Mouse (Mus musculus): ENCODE measurements around the gene Ccr10. TPM values are rescaled to one million over a fixed set of nuclear protein-coding genes. Genes with fewer than 3 reads are reported as not detected.

Gene Ccr10
- polyA plus RNA-seq, 1 experiment from 2014 or later: 0.24 TPM

DNA sequence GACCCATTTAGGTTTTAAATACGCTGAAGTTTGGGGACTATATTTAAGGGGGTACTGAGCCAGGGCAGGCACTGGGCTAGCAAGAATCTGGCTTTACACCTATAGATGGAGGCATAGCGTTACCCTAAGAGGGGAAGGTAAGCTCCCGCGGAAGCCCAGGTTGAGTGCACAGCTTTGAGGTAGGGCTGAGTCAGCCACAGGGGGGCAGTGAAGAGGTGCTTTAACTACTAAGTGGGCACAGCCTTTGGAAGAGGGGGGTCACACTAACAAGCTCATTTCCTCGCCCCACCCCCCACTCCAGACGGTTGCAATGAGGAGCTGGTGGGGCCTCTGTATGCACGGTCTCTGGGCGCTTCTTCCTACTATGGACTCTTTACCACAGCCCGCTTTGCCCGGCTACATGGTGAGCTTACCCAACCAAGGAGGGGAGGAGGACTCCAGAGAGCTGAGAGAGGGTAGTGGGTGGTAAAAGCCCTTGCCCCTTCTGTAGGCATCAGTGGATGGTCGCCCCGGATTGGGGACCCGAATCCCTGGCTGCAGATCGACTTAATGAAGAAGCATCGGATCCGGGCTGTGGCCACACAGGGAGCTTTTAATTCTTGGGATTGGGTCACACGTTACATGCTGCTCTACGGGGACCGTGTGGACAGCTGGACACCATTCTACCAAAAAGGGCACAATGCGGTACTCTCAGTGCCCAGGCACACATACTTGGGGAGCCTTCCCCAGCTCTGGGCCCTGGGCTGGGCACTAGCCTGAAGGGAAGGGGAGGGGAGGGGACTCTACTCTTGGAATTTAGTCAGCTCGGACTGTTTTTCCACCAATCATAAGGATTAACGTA lies 1.9 kb upstream of the Ccr10 start:
- peaks cover 46% of the 10 kb centered on the region for H3K27me3 ChIP-seq
- H3K36me3 ChIP-seq: no peaks in the 10 kb centered on the region
- H3K9me3 ChIP-seq (replicated peaks): no peaks in the 10 kb centered on the region
- H3K4me3 ChIP-seq (replicated peaks): peak overlapping the region; percentile 32; the same call in 1 of the 2 replicates
- peaks cover 60% of the 10 kb centered on the region for H3K4me1 ChIP-seq
- H3K9ac ChIP-seq: no peak overlapping the region
- peak overlapping the region; percentile 50; the same call in 1 of the 2 replicates for H3K4me2 ChIP-seq (replicated peaks)
- WGBS: 27% methylated on average over 22 of the region's 22 CpGs
- no peak for ATAC-seq (ENCODE audit: insufficient number of reproducible peaks, low FRiP score, low TSS enrichment, low read depth)
- H3K27ac ChIP-seq (replicated peaks): no peak overlapping the region

- Histone ChIP-seq H3K36me3 (no peaks in the 10 kb centered on the region), H3K4me1 (peaks cover 66% of the 10 kb centered on the region), H3K27ac (replicated peaks) (no peak overlapping the region), H3K27me3 (peaks cover 46% of the 10 kb centered on the region), H3K9me3 (replicated peaks) (no peaks in the 10 kb centered on the region), H3K9ac (no peak overlapping the region), H3K4me2 (replicated peaks) (peak overlapping the region; percentile 50), H3K4me3 (replicated peaks) (peak overlapping the region; percentile 32)
- WGBS: under 1% methylated on average over 25 of the region's 25 CpGs
- no peak for ATAC-seq (ENCODE audit: insufficient number of reproducible peaks, low FRiP score, low TSS enrichment, low read depth)
These were observed 961 bp upstream of the Ccr10 start for GRCm38 (mm10) chr11:101176117-101176691.

DNA sequence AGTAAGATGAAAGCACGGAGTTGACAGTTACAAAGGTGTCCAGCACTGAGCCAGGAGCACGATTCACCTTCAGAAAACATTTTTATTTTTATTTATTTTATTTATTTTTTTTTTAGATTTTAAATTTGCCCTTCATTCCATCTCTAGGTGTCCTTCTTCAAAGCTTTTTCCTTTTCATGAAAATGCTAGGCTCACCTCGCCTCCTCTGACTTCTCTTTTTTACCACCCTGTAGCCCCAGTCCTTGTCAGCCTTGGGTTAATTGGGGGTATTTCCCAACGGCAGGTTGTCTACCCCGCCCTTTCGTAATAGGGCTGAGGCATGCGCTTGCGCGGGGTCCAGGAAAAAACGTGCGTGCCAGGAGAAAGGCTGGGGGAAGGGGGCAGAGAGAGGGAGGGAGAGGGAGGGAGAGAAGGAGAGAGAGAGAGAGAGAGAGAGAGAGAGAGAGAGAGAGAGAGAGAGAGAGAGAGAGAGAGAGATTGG lies 433 bp upstream of the Ccr10 start:
- Histone ChIP-seq H3K4me2 (replicated peaks) (peak overlapping the region; percentile 82), H3K27ac (replicated peaks) (no peak overlapping the region), H3K4me1 (peaks cover 66% of the 10 kb centered on the region), H3K27me3 (peaks cover 46% of the 10 kb centered on the region), H3K4me3 (replicated peaks) (peak overlapping the region; percentile 32), H3K36me3 (no peaks in the 10 kb centered on the region), H3K9ac (no peak overlapping the region), H3K9me3 (replicated peaks) (no peaks in the 10 kb centered on the region)
- no peak for ATAC-seq (ENCODE audit: insufficient number of reproducible peaks, low FRiP score, low TSS enrichment, low read depth)
- WGBS: 8% methylated on average over 11 of the region's 11 CpGs

- H3K27me3 ChIP-seq: peaks cover 45% of the 10 kb centered on the region
- 29% methylated on average over 9 of the region's 9 CpGs for WGBS
- H3K9ac ChIP-seq: peak overlapping the region; percentile 33
- H3K4me3 ChIP-seq (replicated peaks): peak overlapping the region; percentile 42
- no peak for ATAC-seq (ENCODE audit: insufficient number of reproducible peaks, low FRiP score, low TSS enrichment, low read depth)
- peak overlapping the region; percentile 82; the same call in 1 of the 2 replicates for H3K27ac ChIP-seq (replicated peaks)
- H3K4me1 ChIP-seq: peaks cover 76% of the 10 kb centered on the region
- no peaks in the 10 kb centered on the region for H3K36me3 ChIP-seq
- H3K4me2 ChIP-seq (replicated peaks): peak overlapping the region; percentile 82
- no peaks in the 10 kb centered on the region for H3K9me3 ChIP-seq (replicated peaks)
These were observed 876 bp downstream of the Ccr10 start for GRCm38 (mm10) chr11:101174389-101174745.

GRCm38 (mm10) chr11:101173631-101174388 lies 1.4 kb downstream of the Ccr10 start:
- H3K9me3 ChIP-seq (replicated peaks): no peaks in the 10 kb centered on the region
- H3K9ac ChIP-seq: peak overlapping the region; percentile 33
- H3K27me3 ChIP-seq: peaks cover 42% of the 10 kb centered on the region
- peak overlapping the region; percentile 82 for H3K4me2 ChIP-seq (replicated peaks)
- H3K27ac ChIP-seq (replicated peaks): peak overlapping the region; percentile 82
- H3K36me3 ChIP-seq: no peaks in the 10 kb centered on the region
- peaks cover 82% of the 10 kb centered on the region for H3K4me1 ChIP-seq
- 2% methylated on average over 61 of the region's 61 CpGs for WGBS
- peak overlapping the region; percentile 42 for H3K4me3 ChIP-seq (replicated peaks)
- 0 out of 2 replicates have a peak, but pooled peaks have one; percentile 25 for ATAC-seq (ENCODE audit: insufficient number of reproducible peaks, low FRiP score, low TSS enrichment, low read depth)

GRCm38 (mm10) chr11:101173112-101173511 lies 2.1 kb downstream of the Ccr10 start:
- no peak overlapping the region for H3K9ac ChIP-seq
- peak overlapping the region; percentile 42 for H3K4me3 ChIP-seq (replicated peaks)
- WGBS: 10% methylated on average over 11 of the region's 11 CpGs
- H3K4me1 ChIP-seq: peaks cover 82% of the 10 kb centered on the region
- no peak for ATAC-seq (ENCODE audit: insufficient number of reproducible peaks, low FRiP score, low TSS enrichment, low read depth)
- H3K27ac ChIP-seq (replicated peaks): peak overlapping the region; percentile 82
- no peaks in the 10 kb centered on the region for H3K9me3 ChIP-seq (replicated peaks)
- H3K36me3 ChIP-seq: no peaks in the 10 kb centered on the region; the same call in 1 of the 2 replicates
- peaks cover 42% of the 10 kb centered on the region for H3K27me3 ChIP-seq
- H3K4me2 ChIP-seq (replicated peaks): peak overlapping the region; percentile 82

- H3K36me3 ChIP-seq: peaks cover 4% of the 10 kb centered on the region
- WGBS: 11% methylated on average over 5 of the region's 5 CpGs
- peaks cover 80% of the 10 kb centered on the region for H3K4me1 ChIP-seq
These were observed 2.8 kb downstream of the Ccr10 start for GRCm38 (mm10) chr11:101172434-101172815.

DNA sequence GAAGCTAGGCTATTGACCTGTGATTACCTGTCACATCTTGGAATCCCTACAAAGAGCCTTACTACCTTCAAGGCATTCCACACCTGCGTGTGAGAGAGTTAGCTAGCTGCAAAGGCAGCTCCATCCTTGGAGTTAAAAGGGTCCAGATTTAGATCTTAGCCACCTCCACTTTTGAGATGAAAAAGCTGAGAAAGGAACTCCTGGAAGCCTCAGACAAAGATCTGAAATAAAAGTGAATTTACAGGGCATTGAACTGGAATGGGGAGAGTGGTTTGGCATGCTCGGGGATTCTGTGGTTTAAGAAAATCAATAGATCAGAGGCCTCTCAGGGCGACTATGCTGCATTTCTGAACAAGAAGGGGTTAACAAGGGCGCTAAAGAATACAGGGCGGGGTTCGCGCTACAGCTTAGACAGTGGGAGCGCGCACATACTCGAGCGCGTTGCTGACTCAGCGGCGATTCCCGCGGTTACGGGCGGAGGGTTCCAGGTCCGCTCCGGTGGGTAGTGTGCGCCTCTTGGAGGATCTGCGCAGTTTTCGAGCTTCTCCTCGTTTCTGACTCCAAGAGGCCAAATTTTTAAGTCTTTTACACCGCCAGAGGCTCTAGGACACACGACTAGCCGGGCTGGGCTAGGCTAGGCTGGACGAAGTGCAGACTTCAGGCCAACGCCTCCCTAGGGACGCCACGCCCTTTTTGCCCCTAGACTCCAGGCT lies 3.4 kb downstream of the Ccr10 start:
- peak overlapping the region; percentile 58 for H3K4me3 ChIP-seq (replicated peaks)
- under 1% methylated on average over 31 of the region's 31 CpGs for WGBS
- peak overlapping the region; percentile 39 for H3K9ac ChIP-seq
- H3K4me1 ChIP-seq: peaks cover 80% of the 10 kb centered on the region
- peaks cover 42% of the 10 kb centered on the region for H3K27me3 ChIP-seq
- peak overlapping the region; percentile 82 for H3K4me2 ChIP-seq (replicated peaks)
- peaks cover 10% of the 10 kb centered on the region for H3K36me3 ChIP-seq
- ATAC-seq (ENCODE audit: insufficient number of reproducible peaks, low FRiP score, low TSS enrichment, low read depth): peak; percentile 74
- H3K27ac ChIP-seq (replicated peaks): peak overlapping the region; percentile 95
- H3K9me3 ChIP-seq (replicated peaks): no peaks in the 10 kb centered on the region

More at GRCm38 (mm10) chr11:101172434-101172815, 2.8 kb downstream of the Ccr10 start:
- H3K27ac ChIP-seq (replicated peaks): peak overlapping the region; percentile 95
- H3K4me2 ChIP-seq (replicated peaks): peak overlapping the region; percentile 82
- no peak for ATAC-seq (ENCODE audit: insufficient number of reproducible peaks, low FRiP score, low TSS enrichment, low read depth)
- H3K4me3 ChIP-seq (replicated peaks): peak overlapping the region; percentile 58
- H3K27me3 ChIP-seq: peaks cover 42% of the 10 kb centered on the region
- peak overlapping the region; percentile 39 for H3K9ac ChIP-seq
- no peaks in the 10 kb centered on the region for H3K9me3 ChIP-seq (replicated peaks)

GRCm38 (mm10) chr11:101170811-101171610 lies 4.2 kb downstream of the Ccr10 start, which contains the start of gene Plekhh3:
Plekhh3 (minus strand) TSS chr11:101171351.
- WGBS: under 1% methylated on average over 49 of the region's 50 CpGs
- peaks cover 44% of the 10 kb centered on the region for H3K27me3 ChIP-seq
- peak within 1 kb of the TSS; percentile 81 for H3K9ac ChIP-seq
- peak within 1 kb of the TSS; percentile 91 for H3K4me2 ChIP-seq (replicated peaks)
- peaks cover 79% of the 10 kb centered on the region for H3K4me1 ChIP-seq
- ATAC-seq (ENCODE audit: insufficient number of reproducible peaks, low FRiP score, low TSS enrichment, low read depth): peak; percentile 95
- peak within 1 kb of the TSS; percentile 95 for H3K27ac ChIP-seq (replicated peaks)
- H3K9me3 ChIP-seq (replicated peaks): no peaks in the 10 kb centered on the region
- peaks cover 18% of the 10 kb centered on the region for H3K36me3 ChIP-seq
- peak within 1 kb of the TSS; percentile 80 for H3K4me3 ChIP-seq (replicated peaks)

DNA sequence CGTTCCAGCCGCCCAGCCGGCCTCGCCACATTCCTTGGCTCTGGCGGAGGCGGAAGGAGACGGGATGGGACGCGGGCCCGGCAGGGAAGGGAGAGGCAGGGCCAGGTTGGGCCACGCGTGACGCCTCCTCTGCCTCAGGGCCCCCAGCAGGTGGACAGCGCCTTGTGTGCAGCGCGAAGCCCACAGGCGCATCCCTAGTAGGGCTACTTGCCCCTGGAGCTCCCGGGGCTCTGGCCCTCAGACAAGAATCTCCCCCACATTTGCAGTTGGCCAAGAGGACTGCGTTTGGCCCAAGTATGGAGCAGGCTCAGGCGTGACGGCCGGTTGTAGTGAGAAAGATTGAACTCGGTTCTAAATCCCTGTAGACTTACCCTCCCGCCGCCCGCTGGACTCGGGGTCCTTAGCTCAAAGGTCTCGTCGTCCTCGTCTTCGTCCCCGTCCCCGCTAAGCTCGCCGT lies 4.9 kb downstream of the Ccr10 start, which contains the start of gene Cntnap1:
Gene Cntnap1, plus strand, starts transcription at position 170 of the 457 bp plus-strand sequence.
- Histone ChIP-seq H3K4me2 (replicated peaks) (peak within 1 kb of the TSS; percentile 91), H3K36me3 (peaks cover 23% of the 10 kb centered on the region), H3K4me1 (peaks cover 80% of the 10 kb centered on the region), H3K9me3 (replicated peaks) (no peaks in the 10 kb centered on the region), H3K27ac (replicated peaks) (peak within 1 kb of the TSS; percentile 84), H3K9ac (peak within 1 kb of the TSS; percentile 81), H3K4me3 (replicated peaks) (peak within 1 kb of the TSS; percentile 80), H3K27me3 (peaks cover 44% of the 10 kb centered on the region)
- WGBS: under 1% methylated on average over 35 of the region's 35 CpGs
- no peak for ATAC-seq (ENCODE audit: insufficient number of reproducible peaks, low FRiP score, low TSS enrichment, low read depth)

Data from embryonic facial prominence, embryonic 15.5 days (tissue).